Mouse (Mus musculus): ENCODE results near the gene Arl13a. TPM values are rescaled to one million over a fixed set of nuclear protein-coding genes. Genes with fewer than 3 reads are reported as not detected.

Gene Arl13a
- polyA plus RNA-seq, 2 experiments from 2014 or later: 0.19 TPM; not detected in 1

Other genes starting within 250 kb of the Arl13a start
- gene Sytl4, start 205.7 kb upstream of the Arl13a start, polyA plus RNA-seq (2017; shearing (Covaris generic)): under 1 TPM; 0.32 to 0.34 TPM
- gene Cstf2, start 128.3 kb upstream of the Arl13a start, polyA plus RNA-seq (2017; shearing (Covaris generic)): 10 to 100 TPM; 34.3 to 38.4 TPM
- 1 to 10 TPM in 1 of 2 experiments, under 1 TPM in 1; 0.64 to 1.5 TPM for gene Xkrx, start 25.4 kb upstream of the Arl13a start, polyA plus RNA-seq (2017; shearing (Covaris generic))
- under 1 TPM; 0.45 to 0.99 TPM for gene Nox1, start 34.5 kb downstream of the Arl13a start, polyA plus RNA-seq (2017; shearing (Covaris generic))
- 10 to 100 TPM; 21.7 to 23.1 TPM for gene Trmt2b, start 89.5 kb downstream of the Arl13a start, polyA plus RNA-seq (2017; shearing (Covaris generic))
- gene Tmem35a, start 107.7 kb downstream of the Arl13a start, polyA plus RNA-seq (2017; shearing (Covaris generic)): not detected
- gene Cenpi, start 120.6 kb downstream of the Arl13a start, polyA plus RNA-seq (2017; shearing (Covaris generic)): 1 to 10 TPM; 6.1 to 6.2 TPM
- gene Drp2, start 217.1 kb downstream of the Arl13a start, polyA plus RNA-seq (2017; shearing (Covaris generic)): under 1 TPM in 1 of 2 experiments, not detected in 1; 0.17 TPM

Data from activated CD4-positive, CD25-positive, alpha-beta regulatory T cell, adult 4 months (primary cell).